Mouse (Mus musculus) ES-E14 (cell line): ENCODE measurements around the gene Frs2.

Experiments
- CHD2 ChIP-seq: IDR thresholded peaks from 2 replicates; pipeline ENCODE4 v1.6.1; 2014; ENCODE audit warnings: mild to moderate bottlenecking, low read depth, low read length, inconsistent platforms
- HCFC1 ChIP-seq: IDR thresholded peaks from 2 replicates; pipeline ENCODE4 v1.6.1; 2012; ENCODE audit warnings: low read length, inconsistent platforms, borderline replicate concordance; ENCODE audit not compliant: insufficient read depth
- MAFK ChIP-seq: IDR thresholded peaks from 2 replicates; pipeline ENCODE4 v1.6.1; 2014; ENCODE audit warnings: mild to moderate bottlenecking, low read depth, low read length, inconsistent platforms; ENCODE audit not compliant: insufficient read depth
- ZC3H11A ChIP-seq: IDR thresholded peaks from 2 replicates; pipeline ENCODE4 v1.6.1; 2012; ENCODE audit warnings: low read depth, mild to moderate bottlenecking, inconsistent platforms, low read length, borderline replicate concordance
- ZNF384 ChIP-seq: IDR thresholded peaks from 2 replicates; pipeline ENCODE4 v1.6.1; 2012; ENCODE audit warnings: low read depth, low read length, inconsistent platforms

- TF ChIP-seq CHD2 (no peak), ZNF384 (peak; percentile 92), ZC3H11A (no peak), MAFK (no peak), HCFC1 (no peak; the same call in 1 of the 2 replicates)
Measured at GRCm38 (mm10) chr10:117195748-117196147, 47.4 kb upstream of the Frs2 start.
